Mouse (Mus musculus) olfactory bulb, adult 2 months (tissue): Measurements from ENCODE around the gene Vps52.

ENCODE experiments used
- CTCF ChIP-seq: fragments of 200-500 bp; IDR thresholded peaks from 2 replicates; pipeline ENCODE4 v1.5.1; 2012; ENCODE audit warnings: low read depth, mild to moderate bottlenecking, low read length, moderate library complexity; ENCODE audit not compliant: insufficient read depth
- POLR2A ChIP-seq: fragments of 200-500 bp; IDR thresholded peaks from 2 replicates; pipeline ENCODE4 v1.6.1; 2012; ENCODE audit warnings: mild to moderate bottlenecking, low read depth, low read length, moderate library complexity; ENCODE audit not compliant: insufficient read depth

- TF ChIP-seq POLR2A, result no peak
- TF ChIP-seq CTCF, result no peak
Observed at GRCm38 (mm10) chr17:33932448-33932847, 23.2 kb upstream of the Vps52 start.
